Mouse (Mus musculus) c-Kit-negative CD71-positive TER-119-positive erythroid progenitor cells, embryonic 14.5 days (primary cell): ENCODE data around the gene Wscd2.

Experiments used
- DNase-seq: peaks from one replicate; pipeline ENCODE4 v3.0.0-alpha.2; 2013; ENCODE audit warnings: low read depth, low spot score

Gene Wscd2

DNA sequence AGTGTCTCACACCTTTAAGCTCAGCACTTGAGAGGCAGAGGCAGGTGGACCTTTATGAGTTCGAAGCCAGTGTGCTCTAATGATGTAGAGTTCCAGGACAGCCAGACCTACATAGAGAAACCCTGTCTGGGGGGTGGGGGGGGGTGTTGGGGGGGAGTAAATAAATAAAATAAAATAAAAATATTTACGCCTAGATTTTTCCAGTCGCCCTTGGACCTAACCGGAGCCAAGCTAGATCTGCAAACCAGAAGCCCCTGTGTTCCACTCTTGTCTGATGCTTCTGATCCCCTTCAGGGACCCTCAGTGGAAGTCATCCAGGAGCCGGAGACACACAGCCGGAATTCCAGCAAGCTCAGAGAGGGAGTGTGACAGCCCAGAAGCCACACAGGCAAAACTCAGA is at the start of gene Wscd2:
TSS of gene Wscd2 (plus strand) at position 301 of the 400 bp plus-strand sequence.
- no peak for DNase-seq

DNA sequence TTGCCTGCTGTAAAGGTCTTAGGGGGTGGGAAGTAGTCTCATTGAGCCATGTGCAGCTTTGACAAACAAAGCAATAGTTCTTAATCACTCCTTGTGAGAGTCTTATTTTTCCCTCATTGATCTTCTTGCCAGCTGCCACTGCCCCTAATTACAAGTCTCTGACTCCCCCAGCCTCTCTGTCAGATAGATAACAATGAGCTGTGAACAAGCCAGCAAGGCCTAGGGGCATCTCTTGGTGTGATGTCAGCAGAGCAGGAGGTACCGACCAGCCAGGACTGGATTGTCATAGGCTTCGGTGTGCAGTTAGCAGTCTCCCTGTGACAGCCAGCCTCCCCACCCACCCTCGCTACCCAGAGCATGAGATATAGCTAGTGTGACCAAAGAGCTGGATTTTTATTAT is 48.0 kb upstream of the Wscd2 start:
- no peak for DNase-seq

DNA sequence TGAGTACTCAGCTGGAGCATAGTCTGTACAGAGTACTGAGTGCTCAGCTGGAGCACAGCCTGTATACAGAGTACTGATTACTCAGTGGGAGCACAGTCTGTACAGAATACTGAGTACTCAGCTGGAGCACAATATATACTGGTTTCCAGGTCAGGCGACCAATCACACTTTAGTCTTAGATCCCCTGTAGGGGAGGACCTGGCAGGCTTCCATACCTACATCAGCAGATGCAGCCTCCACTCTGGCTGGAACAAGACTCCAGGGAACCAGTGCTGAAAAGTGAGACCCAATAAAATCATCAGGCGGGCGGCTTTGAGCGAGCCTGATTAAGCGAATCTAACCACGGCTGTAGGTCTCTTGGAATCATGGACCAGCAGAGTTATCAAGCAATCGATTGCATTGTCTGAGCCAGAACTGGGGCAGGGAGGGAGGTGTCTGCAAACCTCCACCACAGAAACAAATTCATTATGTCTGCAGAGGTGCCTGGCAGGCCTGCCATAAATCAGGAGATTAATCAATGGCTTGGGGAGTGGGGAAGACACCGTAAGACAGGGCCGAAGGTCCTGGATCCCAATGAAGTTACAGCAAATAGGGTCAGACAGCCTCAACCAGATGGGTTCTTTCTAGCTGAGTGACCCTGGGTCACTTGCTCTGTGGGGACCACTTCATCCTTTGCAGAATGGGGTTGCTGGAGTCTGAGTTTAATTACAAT is 42.0 kb upstream of the Wscd2 start:
- no peak for DNase-seq

DNA sequence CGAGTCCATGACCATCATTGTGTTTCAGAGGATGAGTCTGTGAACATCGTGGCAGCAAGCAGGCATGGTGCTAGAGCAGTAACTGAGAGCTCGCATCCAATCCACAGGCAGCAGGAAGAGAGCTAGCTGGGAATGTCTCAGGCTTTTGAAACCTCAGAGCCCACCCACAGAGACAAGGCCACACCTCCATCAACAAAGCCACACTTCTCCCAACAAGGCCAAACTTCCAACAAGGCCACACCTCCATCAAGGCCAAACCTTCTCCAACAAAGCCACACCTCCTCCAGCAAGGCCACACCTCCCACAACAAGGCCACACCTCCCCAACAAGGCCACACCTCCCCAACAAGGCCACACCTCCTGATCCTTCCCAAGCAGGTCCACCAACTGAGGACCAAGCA is 40.8 kb upstream of the Wscd2 start:
- DNase-seq, result no peak

DNA sequence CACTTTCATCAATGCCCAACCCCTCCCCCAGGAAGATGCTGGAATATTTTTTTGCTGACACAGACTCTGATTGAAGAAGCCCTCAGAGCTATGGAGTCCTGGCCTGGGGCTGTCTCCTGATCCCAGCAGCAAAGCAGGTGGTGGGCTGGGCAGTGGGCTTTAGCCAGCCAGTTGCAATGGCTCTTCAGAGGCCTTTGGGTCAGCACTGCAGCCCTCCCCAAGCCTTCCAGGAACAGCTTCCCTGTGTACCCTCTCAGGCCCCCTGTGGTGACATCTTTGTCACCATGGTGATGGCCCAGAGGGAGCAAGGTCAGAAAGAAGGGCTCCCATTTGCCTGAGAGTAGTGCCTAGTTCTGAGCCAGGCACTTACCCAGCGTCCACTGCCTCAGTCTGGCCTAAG is 37.4 kb upstream of the Wscd2 start:
- no peak for DNase-seq

DNA sequence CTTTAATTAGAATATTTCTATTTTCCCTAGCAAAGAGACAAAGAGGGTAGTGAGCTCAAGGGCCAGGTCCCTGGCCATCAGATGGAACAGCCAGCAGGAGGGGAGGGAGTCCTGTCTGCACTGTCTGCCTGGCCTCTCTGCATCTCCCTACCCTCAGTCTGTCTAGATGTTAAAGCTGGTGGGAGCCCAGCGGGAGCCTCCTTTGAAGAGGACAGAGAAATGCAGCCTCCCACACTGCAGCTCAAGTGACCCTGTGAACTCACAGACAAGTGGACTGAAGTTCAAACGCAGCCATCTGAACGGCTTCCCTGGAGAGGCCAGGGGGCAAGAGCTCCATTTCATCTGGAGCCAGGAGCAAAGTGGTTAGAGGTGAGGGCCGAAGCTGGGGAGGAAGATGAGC is 36.8 kb upstream of the Wscd2 start:
- DNase-seq, result no peak

DNA sequence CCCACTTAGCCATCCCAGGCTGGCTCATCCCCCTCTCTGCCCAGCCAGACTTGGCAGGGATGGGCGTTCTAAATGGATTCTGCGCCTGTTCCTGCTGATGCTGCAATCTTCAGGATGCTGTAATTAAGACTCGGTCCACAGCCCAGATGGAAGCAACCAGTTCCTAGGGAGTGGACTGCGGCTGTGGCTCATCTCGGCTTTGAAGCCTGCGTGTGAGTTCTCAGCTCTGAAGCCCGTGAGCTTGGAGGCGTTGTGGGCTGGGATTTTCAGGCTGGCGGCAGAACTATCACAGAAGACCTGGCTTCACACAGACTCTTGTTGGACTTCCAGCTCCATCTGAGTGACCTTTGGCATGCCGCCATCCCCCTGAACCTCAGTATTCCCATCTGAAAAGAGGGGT is 34.1 kb upstream of the Wscd2 start:
- no peak for DNase-seq

DNA sequence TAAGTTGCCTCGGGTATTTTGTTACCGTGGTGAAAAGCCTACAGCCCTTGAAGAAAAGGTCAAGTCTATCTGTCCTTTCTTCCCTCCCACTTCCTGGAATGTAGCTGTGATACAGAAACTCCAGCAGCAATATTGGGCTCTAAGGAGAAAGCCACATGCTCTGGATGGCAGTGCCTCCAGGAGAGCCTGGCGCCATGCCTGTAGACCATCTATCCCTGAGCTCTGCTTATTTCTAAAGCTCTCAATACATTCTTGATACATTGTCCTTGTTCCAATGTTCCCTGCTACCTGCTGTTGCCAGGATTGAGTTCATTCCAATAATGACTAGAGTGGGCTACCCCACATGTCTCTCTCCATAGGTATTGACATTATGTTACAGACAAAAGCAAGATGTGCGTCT is 33.4 kb upstream of the Wscd2 start:
- no peak for DNase-seq

DNA sequence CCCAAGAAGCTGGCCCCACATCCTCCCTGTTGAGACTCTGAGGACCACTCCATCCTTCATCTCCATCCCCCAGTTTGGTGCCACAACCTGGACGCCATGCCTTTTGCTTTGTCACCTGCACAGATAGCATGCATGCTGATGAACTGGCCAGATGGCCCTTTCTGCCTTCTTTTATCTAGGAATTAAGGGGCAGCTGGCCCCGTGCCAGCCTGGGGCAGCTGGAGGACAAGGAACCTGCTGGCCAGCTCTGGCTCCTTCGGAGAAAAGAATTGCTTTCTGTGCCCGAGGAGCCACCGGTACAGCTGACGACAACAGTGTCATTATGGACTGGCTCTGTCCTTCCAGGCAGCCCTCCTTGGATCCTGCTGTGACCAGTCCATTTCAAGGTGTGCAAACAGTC is 32.9 kb upstream of the Wscd2 start:
- no peak for DNase-seq

DNA sequence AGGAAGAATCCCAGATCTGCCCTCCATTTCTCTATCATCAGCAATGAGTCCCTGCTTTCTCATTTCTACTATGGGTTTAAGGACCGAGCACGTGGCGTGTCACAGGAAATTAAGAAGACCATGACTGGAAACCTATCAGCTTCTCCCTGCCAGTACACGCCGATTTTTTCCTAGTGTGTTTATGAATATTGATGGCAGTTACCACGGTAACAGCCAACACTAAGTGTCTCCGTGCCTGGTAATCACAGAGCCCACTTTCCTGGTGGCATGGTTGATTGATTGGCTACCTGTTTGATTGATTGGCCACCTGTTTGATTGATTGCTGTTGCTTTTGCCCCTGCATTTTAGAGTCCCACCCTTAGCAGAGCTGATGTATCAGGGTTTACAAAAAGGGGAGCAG is 30.2 kb upstream of the Wscd2 start:
- DNase-seq, result no peak

DNA sequence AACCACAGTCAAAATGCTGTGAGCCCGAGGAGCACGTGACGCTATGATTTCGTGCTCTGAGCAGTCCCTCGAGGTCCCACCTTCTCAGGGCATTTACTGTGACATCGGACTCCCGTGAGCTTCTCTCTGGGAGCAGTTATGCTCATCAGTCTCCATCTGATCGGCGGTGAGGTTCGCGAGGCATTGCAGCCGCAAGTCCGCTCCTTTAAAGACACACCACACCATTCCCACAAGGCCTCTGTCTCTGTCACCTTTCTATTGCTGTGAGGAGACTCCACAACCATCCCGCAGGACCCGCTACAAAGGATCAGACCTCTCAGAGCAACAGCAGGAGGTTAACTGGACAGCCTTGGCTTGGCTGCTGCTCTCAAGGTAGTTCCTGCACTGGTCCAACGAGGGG is 28.6 kb upstream of the Wscd2 start:
- DNase-seq, result no peak

DNA sequence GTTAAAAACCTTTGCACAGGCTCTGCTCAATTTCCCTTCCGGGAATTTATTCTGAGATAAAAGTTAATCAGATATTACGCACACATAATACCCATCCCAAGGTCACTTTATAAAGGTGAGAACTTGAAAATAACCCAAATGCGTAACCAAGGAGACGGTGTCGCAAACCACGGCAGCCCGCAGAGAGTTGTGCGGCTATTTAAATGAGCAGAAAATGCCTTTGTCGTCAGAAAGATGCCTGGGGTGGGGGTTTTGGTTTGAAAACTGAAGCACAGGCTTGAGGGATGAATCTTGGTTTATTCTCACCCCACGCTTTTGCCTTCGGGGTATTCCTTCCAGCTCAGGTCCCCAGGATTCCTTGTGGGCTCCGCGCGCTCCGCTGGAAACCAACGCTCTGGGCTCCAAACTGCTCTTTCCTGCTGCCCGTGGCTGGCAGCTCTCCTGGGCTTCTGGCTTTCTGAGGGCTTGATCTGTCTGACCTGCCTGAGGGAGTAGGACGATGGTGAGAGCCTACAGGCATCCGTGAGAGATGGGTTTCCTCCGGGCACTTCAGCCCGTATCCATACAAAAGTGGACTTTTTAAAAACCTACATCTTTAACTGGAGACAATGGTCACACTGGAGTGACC is 28.0 kb upstream of the Wscd2 start:
- no peak for DNase-seq

DNA sequence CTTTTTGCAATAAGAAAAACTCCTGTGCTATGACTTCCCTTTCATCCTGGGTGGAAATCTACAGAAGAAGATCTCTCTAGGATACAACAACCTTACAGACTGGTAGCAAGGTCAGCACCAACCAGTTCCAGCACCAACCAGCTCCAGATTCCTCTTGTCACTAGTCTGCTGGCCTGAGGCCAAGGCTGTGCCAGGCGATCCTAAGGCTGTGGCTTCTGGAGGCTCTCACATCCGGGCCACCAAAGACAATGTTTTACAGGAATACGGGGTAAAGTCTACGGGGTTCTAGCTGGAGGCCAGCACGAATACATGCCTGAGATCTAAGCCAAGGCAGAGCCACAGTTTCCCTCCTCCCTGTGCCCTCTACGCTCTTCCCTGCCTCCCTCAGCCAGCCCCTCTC is 25.4 kb upstream of the Wscd2 start:
- DNase-seq, result no peak

DNA sequence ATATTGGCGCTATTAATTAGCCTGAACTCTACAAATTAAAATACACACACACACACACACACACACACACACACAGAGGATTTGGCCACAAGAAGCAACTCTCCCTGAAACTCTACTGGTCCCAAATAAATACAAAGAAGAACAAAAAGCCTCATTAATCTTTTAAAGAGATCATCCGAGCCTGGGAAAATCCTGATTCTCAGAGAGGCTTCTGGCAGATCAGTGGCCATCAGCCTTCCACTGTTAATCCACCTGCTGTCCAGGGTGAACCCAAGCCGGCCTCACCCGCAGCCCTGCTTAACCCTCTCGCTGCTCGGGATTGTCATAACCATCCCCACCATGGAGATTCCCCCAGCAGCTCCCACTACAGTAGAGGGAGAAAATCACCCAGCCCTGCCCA is 23.6 kb upstream of the Wscd2 start:
- DNase-seq, result no peak

DNA sequence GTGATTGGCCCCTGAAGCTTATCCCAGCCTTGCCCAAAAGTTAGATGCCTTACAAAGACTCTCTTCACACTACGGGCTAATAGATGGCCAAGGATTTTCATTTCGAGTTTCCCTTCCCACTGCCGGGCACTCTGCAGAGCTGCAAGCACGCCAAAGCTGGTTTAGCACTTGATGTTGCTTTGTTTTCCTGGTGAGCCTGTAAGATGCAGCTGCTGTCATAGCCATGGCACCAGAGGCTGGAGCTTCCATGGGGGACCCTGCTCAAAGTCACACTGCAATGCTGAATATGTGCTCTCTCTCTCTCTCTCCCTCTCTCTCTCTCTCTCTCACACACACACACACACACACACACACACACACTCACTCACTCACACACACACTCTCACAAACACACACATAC is 23.1 kb upstream of the Wscd2 start:
- no peak for DNase-seq

DNA sequence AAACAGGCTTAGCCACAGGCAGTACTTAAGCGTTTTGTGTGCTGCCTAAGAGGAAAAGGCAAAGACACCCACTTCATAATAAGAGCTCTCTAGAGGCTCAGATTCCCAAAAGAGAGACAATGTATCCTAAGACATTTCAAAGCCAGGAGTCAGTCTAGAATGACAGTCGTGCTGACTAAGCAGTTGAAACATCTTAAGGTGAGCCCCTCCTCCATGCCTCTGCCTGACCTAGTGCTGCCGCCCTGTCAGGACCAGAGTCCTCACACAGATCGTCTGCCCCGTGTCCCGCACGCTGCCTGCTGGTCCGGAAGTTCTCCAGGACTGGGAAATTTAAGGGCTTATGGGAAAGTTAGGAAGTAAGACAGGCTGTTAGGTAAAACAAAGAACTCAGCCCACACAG is 22.4 kb upstream of the Wscd2 start:
- DNase-seq, result no peak

DNA sequence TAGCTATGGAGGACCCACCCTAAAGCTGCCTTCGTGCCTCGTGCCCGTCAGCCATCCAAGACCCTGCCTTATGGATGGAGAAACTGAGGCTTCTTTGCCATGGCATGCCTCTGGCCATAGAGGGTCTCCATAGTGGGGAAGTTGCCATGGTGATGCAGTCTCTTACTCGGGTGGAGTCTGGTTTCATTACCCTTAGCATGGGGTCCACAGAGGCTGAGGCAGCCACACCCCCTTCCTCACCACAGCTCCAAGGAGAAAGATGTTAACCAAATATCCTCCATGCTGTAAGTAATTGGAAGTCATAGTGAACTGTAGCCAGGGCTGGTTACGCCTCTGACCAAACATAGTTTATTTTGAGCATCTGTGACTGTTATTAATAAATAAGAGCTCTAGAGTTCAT is 21.5 kb upstream of the Wscd2 start:
- DNase-seq, result no peak

DNA sequence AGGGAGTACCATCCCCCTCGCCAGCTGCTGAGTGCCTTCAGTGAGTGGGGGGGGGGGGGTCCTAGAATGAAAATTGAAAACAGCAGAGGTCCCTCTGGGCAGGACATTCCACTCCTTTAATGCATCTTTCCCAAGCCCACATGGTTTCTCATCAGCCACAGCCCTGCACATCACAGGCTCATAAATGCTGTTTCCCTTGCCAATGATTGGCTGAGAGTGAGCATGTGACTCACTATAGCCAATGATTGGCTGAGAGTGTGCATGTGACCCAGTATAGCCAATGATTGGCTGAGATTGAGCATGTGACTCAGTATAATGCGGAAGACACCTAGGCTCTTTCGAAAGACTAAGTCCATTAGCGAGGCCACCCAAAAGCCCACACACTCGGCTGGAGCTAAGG is 20.9 kb upstream of the Wscd2 start:
- DNase-seq, result no peak

DNA sequence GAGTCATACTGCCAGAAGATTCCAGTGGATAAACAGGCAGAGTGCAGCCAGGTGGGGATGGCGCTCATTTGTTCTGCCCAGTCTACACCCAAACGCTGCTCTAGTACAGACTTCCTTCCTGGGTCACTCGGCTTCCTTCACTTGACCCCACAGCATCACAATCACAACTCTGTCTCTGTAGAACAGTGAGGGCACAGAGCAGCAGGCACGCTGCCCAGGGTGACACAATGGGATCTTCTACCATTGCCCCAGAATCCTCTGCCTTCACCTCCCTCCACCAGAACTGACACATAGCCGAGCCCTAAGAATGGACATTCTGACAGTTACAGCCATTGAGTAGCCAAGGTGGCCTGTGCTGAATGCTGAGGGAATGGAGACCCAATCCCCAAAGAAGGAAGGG is 20.3 kb upstream of the Wscd2 start:
- DNase-seq, result no peak

DNA sequence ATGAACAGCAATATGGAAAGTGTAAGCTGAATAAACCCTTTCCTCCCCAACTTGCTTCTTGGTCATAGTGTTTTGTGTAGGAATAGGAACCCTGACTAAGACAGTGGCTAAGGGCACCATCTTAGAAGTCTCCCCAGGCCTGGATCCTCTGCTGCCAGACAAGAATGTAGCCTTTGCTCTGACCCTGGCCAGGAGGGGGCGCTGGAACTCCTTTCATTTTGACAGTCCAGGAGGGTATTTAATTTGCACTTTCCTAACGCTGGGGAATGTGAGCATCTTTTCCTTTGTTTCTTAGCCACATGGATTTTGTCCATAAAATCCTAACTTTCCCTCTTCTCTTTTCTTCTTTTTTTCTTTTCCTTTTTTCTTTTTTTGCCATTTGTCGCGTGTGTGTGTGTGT is 18.7 kb upstream of the Wscd2 start:
- DNase-seq, result no peak

DNA sequence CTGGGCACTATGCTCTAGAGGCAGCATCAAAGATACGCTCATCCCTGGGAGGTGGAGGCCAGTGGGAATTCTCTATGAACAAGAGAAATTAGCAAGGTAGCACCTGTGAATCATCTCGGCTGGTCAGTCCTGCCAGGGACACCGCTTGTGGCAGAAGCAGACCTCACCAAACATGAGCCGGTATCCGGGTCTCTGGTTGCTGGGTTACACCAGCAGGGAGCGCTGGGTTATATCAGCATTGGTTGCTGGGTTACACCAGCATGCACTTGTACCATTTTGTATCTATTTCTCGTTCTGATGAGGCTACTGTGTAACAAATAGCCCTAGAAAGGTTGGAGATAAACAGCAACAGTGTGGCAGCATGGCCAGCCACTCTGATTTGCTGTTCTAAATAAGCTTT is 17.8 kb upstream of the Wscd2 start:
- no peak for DNase-seq

DNA sequence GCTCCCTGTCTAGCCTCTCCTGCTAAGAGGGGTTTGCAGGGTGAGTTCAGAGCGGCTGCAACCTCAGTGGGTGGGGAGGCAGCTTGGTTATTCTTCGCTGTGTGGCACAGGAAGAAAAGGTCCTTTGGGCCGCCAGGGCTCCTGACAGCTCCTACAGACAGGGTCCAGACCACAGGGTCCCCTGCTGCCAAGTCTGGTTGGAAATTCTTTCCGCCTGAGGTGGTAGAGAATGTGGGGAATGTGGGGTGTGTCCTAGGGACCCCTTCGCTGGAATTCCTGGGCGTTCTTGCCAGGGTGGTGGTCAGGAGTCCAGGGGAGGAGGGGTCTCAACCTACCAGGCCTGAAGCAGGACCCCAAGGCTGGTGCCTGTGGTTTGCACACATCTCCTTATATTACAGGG is 13.3 kb upstream of the Wscd2 start:
- no peak for DNase-seq

DNA sequence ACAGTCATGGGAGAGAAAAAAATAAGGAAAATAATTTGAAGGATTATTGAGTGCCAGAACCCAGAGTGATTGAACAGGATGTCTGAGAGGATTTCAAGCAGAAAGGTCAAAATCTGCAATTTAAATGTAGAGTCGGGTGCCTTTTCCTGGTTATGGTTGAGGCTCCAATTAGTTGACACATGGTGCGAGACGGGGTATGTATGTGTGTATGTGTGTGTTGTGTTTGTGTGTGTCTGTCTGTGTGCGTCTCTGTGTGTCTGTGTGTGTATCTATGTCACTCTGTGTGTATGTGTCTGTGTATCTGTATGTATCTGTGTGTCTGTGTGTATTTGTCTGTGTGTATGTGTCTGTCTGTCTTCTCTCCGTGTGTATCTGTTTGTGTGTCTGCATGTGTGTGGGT is 11.1 kb upstream of the Wscd2 start:
- DNase-seq, result no peak

DNA sequence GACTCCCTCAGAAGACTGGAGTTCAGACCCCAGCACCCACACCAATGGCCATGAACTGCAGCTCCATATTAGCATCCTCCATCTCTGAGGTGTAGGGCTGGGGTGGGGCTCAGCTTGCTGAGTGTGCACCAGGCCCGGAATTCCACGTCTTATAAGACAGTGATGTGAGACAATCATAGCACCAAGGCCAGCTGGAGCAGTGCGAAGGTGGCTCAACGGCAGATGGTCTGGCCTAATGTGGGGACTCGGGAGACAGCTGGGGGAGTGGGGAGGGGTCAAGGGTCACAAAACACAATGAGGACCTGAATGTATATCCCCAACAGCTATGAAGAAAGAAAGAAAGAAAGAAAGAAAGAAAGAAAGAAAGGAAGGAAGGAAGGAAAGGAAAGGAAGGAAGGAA is 9.7 kb upstream of the Wscd2 start:
- no peak for DNase-seq
